Mouse (Mus musculus) liver, embryonic 15.5 days (tissue): ENCODE data around the gene Atp5f1. TPM values are rescaled to one million over a fixed set of nuclear protein-coding genes. Genes with fewer than 3 reads are reported as not detected.
A peak's percentile ranks its signal among the peaks of the same experiment; 100 is the strongest.

ENCODE experiments used
- ATAC-seq: fragments of 200-750 bp; cut with Nextera tagmentation; 2 replicates; pipeline ENCODE4 v1.8.0; 2017; ENCODE audit warnings: moderate number of reproducible peaks, mild to moderate bottlenecking, moderate library complexity; ENCODE audit not compliant: insufficient read depth
- H3K27ac ChIP-seq: fragments of 300-500 bp; sonication (generic); replicated peaks from 2 replicates; pipeline ENCODE4 v1.5.1; 2015; ENCODE audit warnings: mild to moderate bottlenecking, inconsistent platforms
- H3K27me3 ChIP-seq: fragments of 300-500 bp; sonication (generic); 2 replicates; pipeline ENCODE4 v1.6.1; 2015; ENCODE audit warnings: mild to moderate bottlenecking, inconsistent platforms
- H3K36me3 ChIP-seq: fragments of 300-500 bp; sonication (generic); replicated peaks from 2 replicates; pipeline ENCODE4 v1.6.1; 2015; ENCODE audit warnings: moderate library complexity, mild to moderate bottlenecking, inconsistent platforms
- H3K4me1 ChIP-seq: fragments of 300-500 bp; sonication (generic); replicated peaks from 2 replicates; pipeline ENCODE4 v1.6.1; 2015; ENCODE audit warnings: inconsistent platforms
- H3K4me2 ChIP-seq: fragments of 300-500 bp; sonication (generic); 2 replicates; pipeline ENCODE4 v1.6.1; 2015; ENCODE audit warnings: moderate library complexity, mild to moderate bottlenecking, inconsistent platforms
- H3K4me3 ChIP-seq: fragments of 300-500 bp; sonication (generic); replicated peaks from 2 replicates; pipeline ENCODE4 v1.5.1; 2015; ENCODE audit warnings: mild to moderate bottlenecking, inconsistent platforms
- H3K9ac ChIP-seq: fragments of 300-500 bp; sonication (generic); 2 replicates; pipeline ENCODE4 v1.6.1; 2015; ENCODE audit warnings: moderate library complexity, mild to moderate bottlenecking, inconsistent platforms
- H3K9me3 ChIP-seq: fragments of 300-500 bp; sonication (generic); replicated peaks from 2 replicates; pipeline ENCODE4 v1.6.1; 2016; ENCODE audit warnings: inconsistent platforms
- WGBS: fragments of 180-500 bp; shearing (Covaris S2); methylation state at CpG from one replicate; pipeline ENCODE4 v1.1.7; 2015; ENCODE audit warnings: mixed read lengths; ENCODE audit not compliant: insufficient replicate concordance; 5-methylcytosine and 5-hydroxymethylcytosine counted together
- polyA plus RNA-seq: library from polyadenylated mRNA; unstranded; fragments of >200 nt; fragmentation: Nextera tagmentation; extraction: Ambion mirVana; gene quantifications from 2 replicates; pipeline ENCODE4 v1.2.1, GENCODE M21; 2015

The Atp5f1 gene
- polyA plus RNA-seq, 1 experiment from 2014 or later, result 308 TPM

DNA sequence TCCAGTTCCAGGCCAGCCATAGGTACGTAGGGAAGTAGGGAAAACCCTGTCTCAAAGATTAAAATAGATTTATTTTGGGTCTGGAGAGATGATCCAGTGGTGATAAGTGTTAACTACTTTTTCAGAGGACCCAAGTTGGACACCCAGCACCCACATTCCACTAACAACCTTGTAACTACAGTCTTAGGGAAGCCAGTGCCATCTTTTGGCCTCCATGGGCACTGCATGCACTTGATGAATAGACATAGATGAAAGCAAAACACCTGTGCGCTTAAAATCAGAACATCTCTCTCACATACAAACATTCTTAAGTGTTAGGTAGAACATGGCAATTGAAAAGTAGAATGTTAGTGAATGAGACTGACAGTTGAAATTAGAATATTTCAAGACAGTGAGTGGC lies 801 bp upstream of the Atp5f1 start:
- 82% methylated on average over 2 of the region's 2 CpGs for WGBS
- Histone ChIP-seq H3K36me3 (peaks cover 61% of the 10 kb centered on the region), H3K4me2 (peak overlapping the region; percentile 91), H3K27me3 (no peaks in the 10 kb centered on the region), H3K9ac (no peak overlapping the region), H3K27ac (no peak overlapping the region), H3K9me3 (no peaks in the 10 kb centered on the region), H3K4me1 (peaks cover 31% of the 10 kb centered on the region), H3K4me3 (peak overlapping the region; percentile 76)
- no peak for ATAC-seq

- under 1% methylated on average over 26 of the region's 26 CpGs for WGBS
- H3K27ac ChIP-seq, result peak overlapping the region; percentile 91
- peak; percentile 23 for ATAC-seq
- peaks cover 31% of the 10 kb centered on the region for H3K4me1 ChIP-seq
- peak overlapping the region; percentile 91 for H3K4me2 ChIP-seq
- peak overlapping the region; percentile 76 for H3K4me3 ChIP-seq
- no peaks in the 10 kb centered on the region for H3K9me3 ChIP-seq
- peak overlapping the region; percentile 74 for H3K9ac ChIP-seq
- no peaks in the 10 kb centered on the region for H3K27me3 ChIP-seq
- peaks cover 57% of the 10 kb centered on the region for H3K36me3 ChIP-seq
Measured at GRCm38 (mm10) chr3:105959585-105959984, 314 bp downstream of the Atp5f1 start.

- H3K4me1 ChIP-seq, result peaks cover 31% of the 10 kb centered on the region
- no peaks in the 10 kb centered on the region for H3K9me3 ChIP-seq
- under 1% methylated on average over 52 of the region's 52 CpGs for WGBS
- H3K9ac ChIP-seq, result peak within 1 kb of the TSS; percentile 84
- peak within 1 kb of the TSS; percentile 76 for H3K4me3 ChIP-seq
- ATAC-seq, result peak; percentile 93
- peak within 1 kb of the TSS; percentile 91 for H3K4me2 ChIP-seq
- no peaks in the 10 kb centered on the region for H3K27me3 ChIP-seq
- peaks cover 56% of the 10 kb centered on the region for H3K36me3 ChIP-seq
- H3K27ac ChIP-seq, result peak within 1 kb of the TSS; percentile 91
Measured at GRCm38 (mm10) chr3:105958974-105959580, 822 bp downstream of the Atp5f1 start, which contains the start of gene Wdr77. Wdr77 (plus strand) TSS chr3:105959369.

- H3K27me3 ChIP-seq, result no peaks in the 10 kb centered on the region
- peak overlapping the region; percentile 91 for H3K27ac ChIP-seq
- no peak for ATAC-seq
- peak overlapping the region; percentile 76 for H3K4me3 ChIP-seq
- no peaks in the 10 kb centered on the region for H3K9me3 ChIP-seq
- peak overlapping the region; percentile 91 for H3K4me2 ChIP-seq
- WGBS, result 40% methylated on average over 5 of the region's 5 CpGs
- peaks cover 54% of the 10 kb centered on the region for H3K36me3 ChIP-seq
- peak overlapping the region; percentile 84 for H3K9ac ChIP-seq
- H3K4me1 ChIP-seq, result peaks cover 31% of the 10 kb centered on the region
Measured at GRCm38 (mm10) chr3:105958204-105958603, 1.7 kb downstream of the Atp5f1 start.

DNA sequence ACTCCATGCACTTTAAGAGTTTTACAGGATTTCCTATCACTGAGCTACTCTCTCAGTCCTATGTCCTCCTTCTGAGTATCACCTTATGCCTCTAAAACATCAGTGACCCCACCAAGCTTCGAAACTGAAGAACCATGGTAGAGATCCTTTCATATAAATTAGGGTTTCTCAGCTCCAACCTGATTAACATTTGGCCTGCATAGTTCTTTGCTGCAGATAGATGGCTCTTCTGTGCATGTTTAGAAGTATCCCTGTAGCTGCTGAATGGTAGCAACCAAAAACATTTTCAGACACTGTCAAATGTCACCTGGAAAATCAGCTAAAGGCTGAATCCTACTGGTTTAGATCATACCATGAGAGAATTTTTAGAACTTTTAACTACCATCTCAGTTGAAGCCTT lies 2.7 kb downstream of the Atp5f1 start:
- peaks cover 31% of the 10 kb centered on the region for H3K4me1 ChIP-seq
- H3K4me3 ChIP-seq, result 0 out of 2 replicates have a peak overlapping the region, but pooled peaks have one; percentile 76
- H3K9ac ChIP-seq, result no peak overlapping the region
- no peaks in the 10 kb centered on the region for H3K9me3 ChIP-seq
- peaks cover 54% of the 10 kb centered on the region for H3K36me3 ChIP-seq
- ATAC-seq, result no peak
- WGBS, result 78% methylated on average over 1 of the region's 1 CpGs
- H3K27ac ChIP-seq, result no peak overlapping the region
- H3K4me2 ChIP-seq, result peak overlapping the region; percentile 91
- H3K27me3 ChIP-seq, result no peaks in the 10 kb centered on the region

GRCm38 (mm10) chr3:105951348-105951747 lies 8.6 kb downstream of the Atp5f1 start:
- no peak overlapping the region for H3K27ac ChIP-seq
- H3K36me3 ChIP-seq, result peaks cover 81% of the 10 kb centered on the region
- 84% methylated on average over 7 of the region's 7 CpGs for WGBS
- H3K4me1 ChIP-seq, result peaks cover 12% of the 10 kb centered on the region; the same call in 1 of the 2 replicates
- H3K4me2 ChIP-seq, result no peak overlapping the region
- no peaks in the 10 kb centered on the region for H3K27me3 ChIP-seq
- no peaks in the 10 kb centered on the region for H3K9me3 ChIP-seq
- ATAC-seq, result no peak
- H3K9ac ChIP-seq, result no peak overlapping the region
- no peak overlapping the region for H3K4me3 ChIP-seq

- 78% methylated on average over 4 of the region's 4 CpGs for WGBS
- Histone ChIP-seq H3K4me3 (no peak overlapping the region), H3K27me3 (no peaks in the 10 kb centered on the region), H3K36me3 (peaks cover 19% of the 10 kb centered on the region), H3K9me3 (no peaks in the 10 kb centered on the region), H3K9ac (no peak overlapping the region), H3K27ac (no peak overlapping the region), H3K4me1 (no peaks in the 10 kb centered on the region), H3K4me2 (no peak overlapping the region)
- no peak for ATAC-seq
Measured at GRCm38 (mm10) chr3:105936111-105936510, 23.8 kb downstream of the Atp5f1 start.

- ATAC-seq, result no peak
- H3K36me3 ChIP-seq, result 0 out of 2 replicates have a peak, but pooled peaks cover 8% of the 10 kb centered on the region
- H3K4me2 ChIP-seq, result no peak overlapping the region
- H3K9me3 ChIP-seq, result no peaks in the 10 kb centered on the region
- H3K4me3 ChIP-seq, result no peak overlapping the region
- no peak overlapping the region for H3K9ac ChIP-seq
- 0 out of 2 replicates have a peak, but pooled peaks cover 4% of the 10 kb centered on the region for H3K4me1 ChIP-seq
- no peaks in the 10 kb centered on the region for H3K27me3 ChIP-seq
- H3K27ac ChIP-seq, result no peak overlapping the region
- 76% methylated on average over 5 of the region's 5 CpGs for WGBS
Measured at GRCm38 (mm10) chr3:105935033-105935432, 24.9 kb downstream of the Atp5f1 start.

DNA sequence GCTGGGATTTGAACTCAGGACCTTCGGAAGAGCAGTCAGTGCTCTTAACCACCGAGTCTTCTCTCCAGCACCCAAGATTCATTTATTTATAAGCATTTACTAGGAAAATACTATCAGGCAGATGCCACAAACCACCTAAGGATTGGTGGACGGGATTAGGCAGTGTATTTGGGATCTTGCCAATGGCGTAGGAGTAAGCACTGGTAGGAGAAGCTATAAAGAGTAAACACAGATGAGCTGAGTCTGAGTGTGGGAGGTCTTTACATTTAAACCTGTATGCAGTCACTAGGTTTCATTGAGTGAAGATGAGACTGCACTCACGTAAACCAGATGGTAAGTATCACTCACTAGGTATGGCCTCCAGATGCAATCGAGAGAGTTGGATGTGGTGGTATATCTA lies 26.0 kb downstream of the Atp5f1 start:
- WGBS, result 69% methylated on average over 6 of the region's 6 CpGs
- H3K27ac ChIP-seq, result no peak overlapping the region
- no peak for ATAC-seq

GRCm38 (mm10) chr3:105932240-105933071 lies 27.4 kb downstream of the Atp5f1 start, which contains the start of gene I830077J02Rik:
I830077J02Rik (minus strand) TSS chr3:105932664.
- Histone ChIP-seq H3K4me3 (peak within 1 kb of the TSS; percentile 16), H3K9ac (no peak within 1 kb of the TSS), H3K36me3 (0 out of 2 replicates have a peak, but pooled peaks cover 2% of the 10 kb centered on the region), H3K4me2 (no peak within 1 kb of the TSS), H3K27ac (peak within 1 kb of the TSS; percentile 39), H3K9me3 (no peaks in the 10 kb centered on the region), H3K27me3 (no peaks in the 10 kb centered on the region), H3K4me1 (peaks cover 7% of the 10 kb centered on the region; the same call in 1 of the 2 replicates)
- ATAC-seq, result peak; percentile 27; the same call in 1 of the 2 replicates
- WGBS, result 24% methylated on average over 8 of the region's 8 CpGs

More for the DNA sequence above, 26.0 kb downstream of the Atp5f1 start:
- Histone ChIP-seq H3K9me3 (no peaks in the 10 kb centered on the region), H3K4me1 (0 out of 2 replicates have a peak, but pooled peaks cover 7% of the 10 kb centered on the region), H3K27me3 (no peaks in the 10 kb centered on the region), H3K36me3 (0 out of 2 replicates have a peak, but pooled peaks cover 5% of the 10 kb centered on the region), H3K4me3 (no peak overlapping the region), H3K4me2 (no peak overlapping the region), H3K9ac (no peak overlapping the region)

- Histone ChIP-seq H3K27me3 (no peaks in the 10 kb centered on the region), H3K27ac (no peak overlapping the region), H3K4me3 (peak overlapping the region; percentile 9; the same call in 1 of the 2 replicates), H3K4me2 (peak overlapping the region; percentile 23), H3K9me3 (no peaks in the 10 kb centered on the region), H3K4me1 (peaks cover 7% of the 10 kb centered on the region; the same call in 1 of the 2 replicates), H3K9ac (no peak overlapping the region), H3K36me3 (no peaks in the 10 kb centered on the region)
- WGBS, result 35% methylated on average over 2 of the region's 2 CpGs
- ATAC-seq, result no peak
Measured at GRCm38 (mm10) chr3:105931095-105931494, 28.8 kb downstream of the Atp5f1 start.
